Mouse (Mus musculus): ENCODE results near the gene Pim3. TPM values are rescaled to one million over a fixed set of nuclear protein-coding genes. Genes with fewer than 3 reads are reported as not detected.

The Pim3 gene
- polyA plus RNA-seq, 1 experiment from 2014 or later: 58.3 TPM

DNA sequence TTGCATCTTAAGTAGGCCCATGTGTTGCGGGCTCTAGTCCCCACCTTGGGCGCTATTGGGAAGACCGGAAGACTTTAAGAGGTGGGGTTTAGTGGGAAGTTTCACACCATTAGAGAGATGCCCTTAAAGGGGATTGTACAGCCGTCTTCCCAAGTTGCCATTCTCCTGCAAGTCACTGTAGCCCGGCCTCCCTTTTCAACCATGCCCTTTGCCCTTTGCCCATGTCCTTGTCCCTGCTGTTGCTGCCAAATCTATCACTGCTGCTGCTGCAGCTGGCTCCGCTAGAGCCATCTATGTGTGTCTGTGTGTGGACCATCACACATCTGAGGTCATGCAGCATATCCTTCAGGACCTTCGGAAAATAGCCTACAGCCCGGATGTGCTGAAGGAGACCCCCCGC, 29.4 kb upstream of the Pim3 start:
- WGBS: 66% methylated on average over 9 of the region's 9 CpGs
- Histone ChIP-seq H3K4me2 (ENCODE audit: low read depth, low read length) (no peak overlapping the region), H3K9me3 (replicated peaks; ENCODE audit: control insufficient read depth, low read length) (no peaks in the 10 kb centered on the region), H3K36me3 (ENCODE audit: control insufficient read depth, insufficient read depth, low read length) (no peaks in the 10 kb centered on the region), H3K4me3 (replicated peaks; ENCODE audit: low read length) (no peak overlapping the region), H3K4me1 (ENCODE audit: control insufficient read depth, insufficient read depth, low read length) (peaks cover 4% of the 10 kb centered on the region; the same call in 1 of the 2 replicates), H3K9ac (ENCODE audit: low read length) (no peak overlapping the region), H3K27ac (ENCODE audit: low read length) (no peak overlapping the region), H3K27me3 (ENCODE audit: control insufficient read depth, insufficient read depth, low read length) (no peaks in the 10 kb centered on the region)
- no peak for ATAC-seq (ENCODE audit: insufficient read depth, low FRiP score)

DNA sequence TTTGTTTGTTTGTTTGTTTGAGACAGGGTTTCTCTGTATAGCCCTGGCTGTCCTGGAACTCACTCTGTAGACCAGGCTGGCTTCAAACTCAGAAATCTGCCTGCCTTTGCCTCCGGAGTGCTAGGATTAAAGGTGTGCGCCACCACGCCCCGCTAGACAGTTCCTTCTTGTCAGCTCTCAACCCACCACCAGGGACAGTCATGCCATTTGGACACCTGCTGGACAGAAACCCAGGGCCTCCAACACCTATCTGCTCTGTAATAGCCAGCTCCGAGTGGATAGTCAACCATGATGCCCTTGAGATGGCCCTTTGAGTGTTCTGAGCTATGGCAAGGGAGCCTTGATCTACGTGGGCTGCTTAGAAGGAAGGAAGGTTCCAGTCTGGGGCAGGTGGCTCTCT, 26.0 kb upstream of the Pim3 start:
- no peaks in the 10 kb centered on the region for H3K9me3 ChIP-seq (replicated peaks; ENCODE audit: control insufficient read depth, low read length)
- H3K36me3 ChIP-seq (ENCODE audit: control insufficient read depth, insufficient read depth, low read length): no peaks in the 10 kb centered on the region
- WGBS: 78% methylated on average over 6 of the region's 6 CpGs
- peak overlapping the region; percentile 82 for H3K27ac ChIP-seq (ENCODE audit: low read length)
- no peak for ATAC-seq (ENCODE audit: insufficient read depth, low FRiP score)
- H3K27me3 ChIP-seq (ENCODE audit: control insufficient read depth, insufficient read depth, low read length): no peaks in the 10 kb centered on the region
- peaks cover 11% of the 10 kb centered on the region for H3K4me1 ChIP-seq (ENCODE audit: control insufficient read depth, insufficient read depth, low read length)
- H3K9ac ChIP-seq (ENCODE audit: low read length): no peak overlapping the region
- H3K4me3 ChIP-seq (replicated peaks; ENCODE audit: low read length): no peak overlapping the region
- H3K4me2 ChIP-seq (ENCODE audit: low read depth, low read length): no peak overlapping the region

- no peak for ATAC-seq (ENCODE audit: insufficient read depth, low FRiP score)
- Histone ChIP-seq H3K4me3 (replicated peaks; ENCODE audit: low read length) (peak overlapping the region; percentile 55), H3K9ac (ENCODE audit: low read length) (peak overlapping the region; percentile 55; the same call in 1 of the 2 replicates), H3K27ac (ENCODE audit: low read length) (peak overlapping the region; percentile 82), H3K4me2 (ENCODE audit: low read depth, low read length) (peak overlapping the region; percentile 90), H3K36me3 (ENCODE audit: control insufficient read depth, insufficient read depth, low read length) (no peaks in the 10 kb centered on the region), H3K27me3 (ENCODE audit: control insufficient read depth, insufficient read depth, low read length) (no peaks in the 10 kb centered on the region), H3K9me3 (replicated peaks; ENCODE audit: control insufficient read depth, low read length) (no peaks in the 10 kb centered on the region), H3K4me1 (ENCODE audit: control insufficient read depth, insufficient read depth, low read length) (peaks cover 11% of the 10 kb centered on the region)
- 60% methylated on average over 5 of the region's 5 CpGs for WGBS
Measured at GRCm38 (mm10) chr15:88836571-88836970, 25.4 kb upstream of the Pim3 start.

DNA sequence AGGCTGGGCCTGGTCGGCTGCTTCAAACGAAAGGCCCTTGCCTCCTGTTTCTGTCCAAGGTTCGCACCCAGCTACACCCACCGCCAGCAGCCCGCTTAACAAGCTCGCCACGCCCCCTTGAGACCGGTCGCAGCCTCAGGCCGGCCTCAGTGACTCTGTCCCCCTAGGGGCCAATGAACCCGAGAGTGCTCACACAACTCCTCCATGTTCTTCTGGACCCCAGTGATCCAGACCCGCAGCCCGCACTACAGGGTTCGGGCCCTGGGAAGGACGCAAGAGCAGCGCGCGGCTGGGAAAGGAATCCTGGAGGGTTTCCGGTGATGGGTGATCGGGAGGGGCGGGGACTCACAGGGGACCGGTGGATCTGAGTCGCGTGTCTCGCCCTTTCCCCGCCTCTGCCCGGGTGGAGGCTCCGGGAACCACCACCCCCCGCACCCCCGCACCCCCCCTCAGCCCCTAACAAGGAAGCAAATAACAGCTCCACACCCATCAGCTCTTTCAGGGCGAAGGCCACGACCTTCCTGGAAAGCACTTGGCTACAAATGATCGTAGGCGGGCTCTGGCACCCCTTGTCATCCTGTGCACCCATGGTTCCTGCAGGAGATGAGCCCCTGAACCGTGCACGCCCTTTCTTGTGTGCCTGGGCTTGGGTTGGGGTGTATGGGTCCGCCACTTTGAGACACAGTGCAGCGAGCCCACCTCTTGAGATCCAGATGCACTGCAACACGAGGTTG, 24.6 kb upstream of the Pim3 start:
- Histone ChIP-seq H3K27ac (ENCODE audit: low read length) (peak overlapping the region; percentile 82), H3K36me3 (ENCODE audit: control insufficient read depth, insufficient read depth, low read length) (no peaks in the 10 kb centered on the region), H3K9me3 (replicated peaks; ENCODE audit: control insufficient read depth, low read length) (no peaks in the 10 kb centered on the region), H3K4me1 (ENCODE audit: control insufficient read depth, insufficient read depth, low read length) (peaks cover 11% of the 10 kb centered on the region), H3K4me2 (ENCODE audit: low read depth, low read length) (peak overlapping the region; percentile 90), H3K9ac (ENCODE audit: low read length) (peak overlapping the region; percentile 68), H3K4me3 (replicated peaks; ENCODE audit: low read length) (peak overlapping the region; percentile 55), H3K27me3 (ENCODE audit: control insufficient read depth, insufficient read depth, low read length) (no peaks in the 10 kb centered on the region)
- peak; percentile 84 for ATAC-seq (ENCODE audit: insufficient read depth, low FRiP score)
- under 1% methylated on average over 37 of the region's 39 CpGs for WGBS

DNA sequence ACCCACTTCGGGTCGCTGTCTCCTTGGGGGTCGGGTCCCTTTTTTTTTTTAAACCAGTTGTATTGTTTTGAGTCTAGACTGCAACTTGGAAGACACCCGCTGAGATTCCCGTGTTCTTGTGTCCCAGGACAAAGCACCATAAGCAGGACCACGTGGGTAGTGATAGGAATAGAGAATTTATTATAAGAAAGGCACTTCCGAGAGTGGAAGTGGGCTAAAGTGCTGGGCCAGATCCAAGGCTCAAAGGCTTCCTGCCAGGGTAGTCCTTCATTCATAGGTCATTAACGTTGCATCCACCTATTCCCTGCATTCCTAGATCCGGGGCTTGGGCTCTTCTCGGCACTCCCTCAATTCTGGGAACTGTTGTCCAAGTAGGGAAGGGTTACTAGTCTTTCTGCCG, 24.0 kb upstream of the Pim3 start:
- Histone ChIP-seq H3K27me3 (ENCODE audit: control insufficient read depth, insufficient read depth, low read length) (no peaks in the 10 kb centered on the region), H3K36me3 (ENCODE audit: control insufficient read depth, insufficient read depth, low read length) (no peaks in the 10 kb centered on the region), H3K4me1 (ENCODE audit: control insufficient read depth, insufficient read depth, low read length) (peaks cover 11% of the 10 kb centered on the region), H3K4me3 (replicated peaks; ENCODE audit: low read length) (peak overlapping the region; percentile 55), H3K4me2 (ENCODE audit: low read depth, low read length) (peak overlapping the region; percentile 90), H3K9ac (ENCODE audit: low read length) (peak overlapping the region; percentile 68), H3K9me3 (replicated peaks; ENCODE audit: control insufficient read depth, low read length) (no peaks in the 10 kb centered on the region), H3K27ac (ENCODE audit: low read length) (peak overlapping the region; percentile 82)
- 2% methylated on average over 11 of the region's 11 CpGs for WGBS
- ATAC-seq (ENCODE audit: insufficient read depth, low FRiP score): no peak

- WGBS: 28% methylated on average over 9 of the region's 9 CpGs
- no peaks in the 10 kb centered on the region for H3K9me3 ChIP-seq (replicated peaks; ENCODE audit: control insufficient read depth, low read length)
- H3K9ac ChIP-seq (ENCODE audit: low read length): 0 out of 2 replicates have a peak overlapping the region, but pooled peaks have one; percentile 1
- peak; percentile 72 for ATAC-seq (ENCODE audit: insufficient read depth, low FRiP score)
- H3K36me3 ChIP-seq (ENCODE audit: control insufficient read depth, insufficient read depth, low read length): no peaks in the 10 kb centered on the region
- H3K4me3 ChIP-seq (replicated peaks; ENCODE audit: low read length): no peak overlapping the region
- no peaks in the 10 kb centered on the region for H3K27me3 ChIP-seq (ENCODE audit: control insufficient read depth, insufficient read depth, low read length)
- no peak overlapping the region for H3K4me2 ChIP-seq (ENCODE audit: low read depth, low read length)
- peak overlapping the region; percentile 67 for H3K27ac ChIP-seq (ENCODE audit: low read length)
- H3K4me1 ChIP-seq (ENCODE audit: control insufficient read depth, insufficient read depth, low read length): peaks cover 16% of the 10 kb centered on the region
Measured at GRCm38 (mm10) chr15:88839271-88839670, 22.7 kb upstream of the Pim3 start.

DNA sequence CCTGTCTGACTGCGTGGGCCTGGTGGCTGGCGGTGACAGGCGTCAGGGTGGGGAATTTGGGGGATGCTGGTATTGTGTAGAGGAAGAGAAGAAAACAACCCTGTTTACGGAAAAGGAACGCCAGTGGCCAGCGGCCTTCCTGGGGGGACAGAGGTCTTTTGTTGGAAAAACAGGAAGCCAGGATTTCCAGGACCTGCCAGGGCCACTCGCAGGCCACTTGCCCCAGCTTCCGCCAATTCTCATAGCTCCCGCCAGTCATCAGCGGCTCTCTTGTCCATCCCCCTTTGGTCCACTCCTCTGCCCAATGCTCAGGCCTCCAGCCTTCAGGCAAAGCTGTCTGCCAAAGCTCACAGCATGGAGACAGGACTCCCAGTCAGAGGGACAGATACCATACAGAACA, 21.9 kb upstream of the Pim3 start:
- no peak overlapping the region for H3K9ac ChIP-seq (ENCODE audit: low read length)
- H3K36me3 ChIP-seq (ENCODE audit: control insufficient read depth, insufficient read depth, low read length): no peaks in the 10 kb centered on the region
- peak overlapping the region; percentile 67 for H3K27ac ChIP-seq (ENCODE audit: low read length)
- no peaks in the 10 kb centered on the region for H3K9me3 ChIP-seq (replicated peaks; ENCODE audit: control insufficient read depth, low read length)
- no peak for ATAC-seq (ENCODE audit: insufficient read depth, low FRiP score)
- no peak overlapping the region for H3K4me3 ChIP-seq (replicated peaks; ENCODE audit: low read length)
- H3K27me3 ChIP-seq (ENCODE audit: control insufficient read depth, insufficient read depth, low read length): no peaks in the 10 kb centered on the region
- 76% methylated on average over 10 of the region's 10 CpGs for WGBS
- peaks cover 16% of the 10 kb centered on the region for H3K4me1 ChIP-seq (ENCODE audit: control insufficient read depth, insufficient read depth, low read length)
- H3K4me2 ChIP-seq (ENCODE audit: low read depth, low read length): no peak overlapping the region

GRCm38 (mm10) chr15:88841160-88841559, 20.8 kb upstream of the Pim3 start:
- Histone ChIP-seq H3K27me3 (ENCODE audit: control insufficient read depth, insufficient read depth, low read length) (no peaks in the 10 kb centered on the region), H3K9me3 (replicated peaks; ENCODE audit: control insufficient read depth, low read length) (no peaks in the 10 kb centered on the region), H3K4me1 (ENCODE audit: control insufficient read depth, insufficient read depth, low read length) (peaks cover 16% of the 10 kb centered on the region), H3K4me3 (replicated peaks; ENCODE audit: low read length) (no peak overlapping the region), H3K9ac (ENCODE audit: low read length) (no peak overlapping the region), H3K27ac (ENCODE audit: low read length) (no peak overlapping the region), H3K36me3 (ENCODE audit: control insufficient read depth, insufficient read depth, low read length) (no peaks in the 10 kb centered on the region), H3K4me2 (ENCODE audit: low read depth, low read length) (no peak overlapping the region)
- no peak for ATAC-seq (ENCODE audit: insufficient read depth, low FRiP score)
- 87% methylated on average over 2 of the region's 2 CpGs for WGBS

DNA sequence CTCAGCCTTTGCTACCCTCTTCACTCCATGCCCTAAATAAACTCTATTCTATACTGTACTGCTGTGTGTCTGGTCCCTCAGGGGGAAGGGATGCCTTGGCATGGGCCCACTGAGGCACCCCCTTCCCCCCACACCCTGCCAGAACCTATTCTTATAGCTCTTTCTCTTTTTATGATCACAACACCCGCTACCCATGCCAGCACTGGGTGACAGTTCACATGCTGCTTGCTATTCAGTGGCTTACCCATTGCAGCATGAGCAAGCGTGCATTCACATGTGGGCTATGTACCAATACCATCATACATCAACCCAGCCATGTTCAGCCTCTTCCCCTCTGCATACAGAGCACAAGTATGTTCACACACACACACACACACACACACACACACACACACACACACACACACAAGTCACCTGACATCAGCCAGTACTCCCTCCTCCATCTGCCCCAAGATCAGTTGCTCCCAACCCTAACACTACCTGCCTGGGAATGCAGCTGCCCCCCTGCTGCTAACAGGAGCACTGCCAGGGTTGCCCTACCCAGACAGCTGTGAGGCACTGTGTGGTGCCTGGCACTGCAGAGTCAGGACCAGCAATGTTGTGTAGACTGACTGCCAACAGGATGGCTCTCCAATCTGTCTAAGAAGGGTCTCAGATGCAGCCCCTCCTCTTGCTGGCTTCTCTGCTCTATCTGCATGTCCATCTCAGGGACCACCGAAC, 20.2 kb upstream of the Pim3 start:
- H3K36me3 ChIP-seq (ENCODE audit: control insufficient read depth, insufficient read depth, low read length): no peaks in the 10 kb centered on the region
- no peak overlapping the region for H3K9ac ChIP-seq (ENCODE audit: low read length)
- H3K27me3 ChIP-seq (ENCODE audit: control insufficient read depth, insufficient read depth, low read length): no peaks in the 10 kb centered on the region
- H3K9me3 ChIP-seq (replicated peaks; ENCODE audit: control insufficient read depth, low read length): no peaks in the 10 kb centered on the region
- no peak overlapping the region for H3K27ac ChIP-seq (ENCODE audit: low read length)
- H3K4me1 ChIP-seq (ENCODE audit: control insufficient read depth, insufficient read depth, low read length): peaks cover 16% of the 10 kb centered on the region
- no peak overlapping the region for H3K4me3 ChIP-seq (replicated peaks; ENCODE audit: low read length)
- WGBS: 92% methylated on average over 3 of the region's 3 CpGs
- ATAC-seq (ENCODE audit: insufficient read depth, low FRiP score): no peak
- H3K4me2 ChIP-seq (ENCODE audit: low read depth, low read length): no peak overlapping the region
